Mouse (Mus musculus) cerebellum, adult 2 months (tissue): ENCODE data around the gene Wasf2. TPM values are rescaled to one million over a fixed set of nuclear protein-coding genes. Genes with fewer than 3 reads are reported as not detected.

Experiments
- DNase-seq, 2 experiments: peaks; one replicate each; pipeline ENCODE4 v3.0.0; 2021
- H3K27ac ChIP-seq: fragments of 200-500 bp; 2 replicates; pipeline ENCODE4 v1.5.1; 2012; ENCODE audit warnings: low read length, control low read depth, inconsistent platforms; ENCODE audit not compliant: insufficient read depth
- H3K27me3 ChIP-seq: fragments of 200-500 bp; 2 replicates; pipeline ENCODE4 v1.6.1; 2012; ENCODE audit warnings: inconsistent platforms, mild to moderate bottlenecking, low read length, moderate library complexity; ENCODE audit not compliant: control insufficient read depth, insufficient read depth
- H3K4me1 ChIP-seq: fragments of 200-500 bp; 2 replicates; pipeline ENCODE4 v1.6.1; 2011; ENCODE audit warnings: low read length; ENCODE audit not compliant: control insufficient read depth, insufficient read depth
- H3K4me3 ChIP-seq: fragments of 200-500 bp; replicated peaks from 2 replicates; pipeline ENCODE3; 2011; ENCODE audit warnings: mild to moderate bottlenecking, low read depth, low read length, control low read depth; ENCODE audit not compliant: insufficient read depth
- CTCF ChIP-seq: fragments of 200-500 bp; IDR thresholded peaks from 2 replicates; pipeline ENCODE4 v1.5.1; 2011; ENCODE audit warnings: low read depth, mild to moderate bottlenecking, control low read depth, low read length, moderate library complexity, borderline replicate concordance; ENCODE audit not compliant: insufficient read depth
- POLR2A ChIP-seq: fragments of 200-500 bp; IDR thresholded peaks from 2 replicates; pipeline ENCODE4 v1.6.1; 2011; ENCODE audit warnings: low read length, control low read depth, borderline replicate concordance; ENCODE audit not compliant: insufficient read depth
- WGBS: fragments of 180-500 bp; shearing (Covaris S2); methylation state at CpG from one replicate; pipeline ENCODE4 v1.1.7; 2018; 5-methylcytosine and 5-hydroxymethylcytosine counted together
- polyA plus RNA-seq: library from polyadenylated mRNA; depleted of rRNA; stranded (reverse); fragments of >200 nt; gene quantifications from 2 replicates; pipeline ENCODE4 v1.2.3, GENCODE M21; 2012; rRNA removed

The Wasf2 gene
- polyA plus RNA-seq, 1 experiment, result 16.3 TPM

DNA sequence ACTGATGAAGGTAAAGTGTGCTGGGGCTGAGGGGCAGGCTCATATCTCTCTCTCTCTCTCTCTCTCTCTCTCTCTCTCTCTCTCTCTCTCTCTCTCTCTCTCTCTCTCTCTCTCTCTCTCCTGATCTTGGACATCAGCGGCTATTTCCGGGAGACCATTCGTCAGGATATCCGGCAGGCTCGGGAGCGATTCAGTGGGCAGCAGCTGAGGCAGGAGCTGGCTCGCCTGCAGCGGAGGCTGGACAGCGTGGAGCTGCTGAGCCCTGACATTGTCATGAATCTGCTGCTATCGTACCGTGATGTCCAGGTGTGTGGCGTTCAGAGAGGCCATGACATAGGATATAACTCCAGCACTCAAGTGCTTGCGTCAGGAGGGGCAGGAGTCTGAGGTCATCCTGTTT is 113.2 kb downstream of the Wasf2 start:
- no peak for DNase-seq
- H3K27ac ChIP-seq, result no peak overlapping the region
- WGBS, result 66% methylated on average over 11 of the region's 13 CpGs
- TF ChIP-seq POLR2A (no peak), CTCF (no peak)
- H3K4me1 ChIP-seq, result no peaks in the 10 kb centered on the region; the same call in 1 of the 2 replicates
- H3K4me3 ChIP-seq, result no peak overlapping the region
- H3K27me3 ChIP-seq, result no peaks in the 10 kb centered on the region

GRCm38 (mm10) chr4:133244289-133244688 is 114.0 kb downstream of the Wasf2 start:
- Histone ChIP-seq H3K4me3 (no peak overlapping the region), H3K27ac (no peak overlapping the region), H3K4me1 (no peaks in the 10 kb centered on the region; the same call in 1 of the 2 replicates), H3K27me3 (no peaks in the 10 kb centered on the region)
- DNase-seq, result no peak
- TF ChIP-seq CTCF, result no peak
- TF ChIP-seq POLR2A, result no peak
- WGBS, result 85% methylated on average over 1 of the region's 1 CpGs

DNA sequence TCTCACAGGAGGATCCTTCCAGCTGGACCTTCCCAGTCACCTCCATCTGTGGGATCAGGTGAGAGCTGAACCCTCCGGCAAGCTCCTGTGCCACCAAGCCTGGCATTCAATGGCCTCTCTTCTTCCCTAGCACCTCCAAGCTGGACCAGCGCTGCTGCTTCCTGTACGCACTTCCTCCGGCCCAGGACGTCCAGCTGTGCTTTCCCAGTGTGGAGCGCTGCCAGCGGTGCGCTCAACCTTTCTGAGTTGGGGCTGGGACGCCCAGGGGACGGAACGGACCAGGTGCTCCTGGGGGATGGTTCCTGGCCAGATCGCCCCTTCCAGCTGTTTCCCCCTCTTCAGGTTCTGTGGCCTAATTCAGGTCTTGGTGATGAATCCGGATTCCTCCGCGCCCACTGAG is 116.8 kb downstream of the Wasf2 start:
- no peak for DNase-seq
- WGBS, result 31% methylated on average over 15 of the region's 15 CpGs
- H3K4me3 ChIP-seq, result no peak overlapping the region
- no peaks in the 10 kb centered on the region for H3K4me1 ChIP-seq
- TF ChIP-seq CTCF (no peak), POLR2A (no peak)
- no peak overlapping the region for H3K27ac ChIP-seq
- H3K27me3 ChIP-seq, result no peaks in the 10 kb centered on the region

DNA sequence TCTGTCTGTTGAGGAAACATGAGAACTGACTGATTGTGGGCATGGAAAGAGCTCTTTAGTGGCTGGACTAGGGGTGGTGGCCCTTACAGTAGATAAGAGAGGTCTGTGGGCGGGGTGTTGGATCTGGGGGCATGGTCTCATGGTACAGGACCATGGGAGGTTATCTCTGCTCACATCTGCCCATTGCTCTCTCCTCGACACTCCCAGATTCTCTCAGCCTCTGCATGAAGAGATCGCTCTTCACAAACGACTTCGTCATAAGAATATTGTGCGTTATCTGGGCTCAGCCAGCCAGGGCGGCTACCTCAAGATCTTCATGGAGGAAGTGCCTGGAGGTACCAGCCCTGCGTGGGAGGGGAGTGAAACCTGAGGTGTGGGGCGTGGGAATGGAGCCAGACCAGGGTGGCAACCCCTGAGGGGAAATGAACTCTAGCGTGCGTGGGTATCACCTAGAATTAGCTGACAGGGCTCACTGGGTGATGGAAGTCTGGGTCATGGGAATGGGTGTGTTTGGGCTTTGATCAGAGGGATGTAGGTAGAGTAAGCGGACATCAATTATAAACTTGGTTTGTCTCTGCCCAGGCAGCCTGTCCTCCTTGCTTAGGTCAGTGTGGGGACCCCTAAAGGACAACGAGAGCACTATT is 117.6 kb downstream of the Wasf2 start:
- no peak overlapping the region for H3K4me3 ChIP-seq
- DNase-seq, result no peak
- H3K27me3 ChIP-seq, result no peaks in the 10 kb centered on the region
- no peak overlapping the region for H3K27ac ChIP-seq
- 85% methylated on average over 13 of the region's 13 CpGs for WGBS
- H3K4me1 ChIP-seq, result no peaks in the 10 kb centered on the region
- TF ChIP-seq POLR2A (no peak), CTCF (no peak)

Other genes starting within 250 kb of the Wasf2 start
- gene Stx12, start 246.0 kb upstream of the Wasf2 start, polyA plus RNA-seq, result 88.6 and 89.0 TPM in 2 replicates
- 30.0 and 30.5 TPM in 2 replicates for gene Fam76a, start 207.9 kb upstream of the Wasf2 start, polyA plus RNA-seq
- 0.32 and 0.38 TPM in 2 replicates for gene Fgr, start 156.4 kb upstream of the Wasf2 start, polyA plus RNA-seq
- 30.8 and 34.3 TPM in 2 replicates for gene Ahdc1, start 119.2 kb upstream of the Wasf2 start, polyA plus RNA-seq
- 7.4 and 10.9 TPM in 2 replicates for gene Cd164l2, start 81.6 kb downstream of the Wasf2 start, polyA plus RNA-seq
- 10.1 and 10.9 TPM in 2 replicates for gene Gpr3, start 82.0 kb downstream of the Wasf2 start, polyA plus RNA-seq
- 4.0 and 4.7 TPM in 2 replicates for gene Map3k6, start 110.3 kb downstream of the Wasf2 start, polyA plus RNA-seq
- gene Sytl1, start 132.6 kb downstream of the Wasf2 start, polyA plus RNA-seq, result 0.59 and 0.60 TPM in 2 replicates
- 152 and 153 TPM in 2 replicates for gene Tmem222, start 147.3 kb downstream of the Wasf2 start, polyA plus RNA-seq
- 46.3 and 46.6 TPM in 2 replicates for gene Wdtc1, start 223.0 kb downstream of the Wasf2 start, polyA plus RNA-seq
- gene Slc9a1, start 239.2 kb downstream of the Wasf2 start, polyA plus RNA-seq, result 47.6 and 49.5 TPM in 2 replicates